Mouse (Mus musculus) midbrain, embryonic 16.5 days (tissue): ENCODE data around the gene Ctcf. TPM values are rescaled to one million over a fixed set of nuclear protein-coding genes. Genes with fewer than 3 reads are reported as not detected.

Experiments
- ATAC-seq: fragments of 200-750 bp; cut with Nextera tagmentation; 2 replicates; pipeline ENCODE4 v1.8.0; 2017; ENCODE audit warnings: moderate TSS enrichment
- H3K27ac ChIP-seq: fragments of 300-500 bp; sonication (generic); 2 replicates; pipeline ENCODE4 v1.5.1; 2014; ENCODE audit warnings: mild to moderate bottlenecking, low read length, mixed read lengths
- H3K27me3 ChIP-seq: fragments of 300-500 bp; sonication (generic); 2 replicates; pipeline ENCODE4 v1.6.1; 2014; ENCODE audit warnings: low read depth, low read length, mixed read lengths; ENCODE audit not compliant: control insufficient read depth, insufficient read depth
- H3K36me3 ChIP-seq: fragments of 300-500 bp; sonication (generic); 2 replicates; pipeline ENCODE4 v1.6.1; 2014; ENCODE audit warnings: mild to moderate bottlenecking, low read length, moderate library complexity, mixed read lengths; ENCODE audit not compliant: control insufficient read depth, insufficient read depth
- H3K4me1 ChIP-seq: fragments of 300-500 bp; sonication (generic); 2 replicates; pipeline ENCODE4 v1.6.1; 2014; ENCODE audit warnings: mild to moderate bottlenecking, low read length, mixed read lengths; ENCODE audit not compliant: control insufficient read depth, insufficient read depth
- H3K4me2 ChIP-seq: fragments of 300-500 bp; sonication (generic); 2 replicates; pipeline ENCODE4 v1.6.1; 2014; ENCODE audit warnings: mild to moderate bottlenecking, low read length, mixed read lengths
- H3K4me3 ChIP-seq: fragments of 300-500 bp; sonication (generic); 2 replicates; pipeline ENCODE4 v1.5.1; 2014; ENCODE audit warnings: low read depth, mild to moderate bottlenecking, low read length, moderate library complexity, mixed read lengths
- H3K9ac ChIP-seq: fragments of 300-500 bp; sonication (generic); 2 replicates; pipeline ENCODE4 v1.6.1; 2014; ENCODE audit warnings: low read depth, low read length, mixed read lengths
- H3K9me3 ChIP-seq: fragments of 300-500 bp; sonication (generic); replicated peaks from 2 replicates; pipeline ENCODE4 v1.6.1; 2014; ENCODE audit warnings: mild to moderate bottlenecking, low read length, mixed read lengths; ENCODE audit not compliant: control insufficient read depth, poor library complexity, severe bottlenecking
- WGBS: fragments of 180-500 bp; shearing (Covaris S2); extraction: QIAGEN DNeasy Blood & Tissue Kit; methylation state at CpG from one replicate; pipeline ENCODE4 v1.1.7; 2014; 5-methylcytosine and 5-hydroxymethylcytosine counted together
- polyA plus RNA-seq: library from polyadenylated mRNA; unstranded; fragments of >200 nt; fragmentation: Nextera tagmentation; extraction: Ambion mirVana; gene quantifications from 2 replicates; pipeline ENCODE4 v1.2.1, GENCODE M21; 2015

Gene Ctcf
- polyA plus RNA-seq, 1 experiment from 2014 or later, result 93.8 TPM

DNA sequence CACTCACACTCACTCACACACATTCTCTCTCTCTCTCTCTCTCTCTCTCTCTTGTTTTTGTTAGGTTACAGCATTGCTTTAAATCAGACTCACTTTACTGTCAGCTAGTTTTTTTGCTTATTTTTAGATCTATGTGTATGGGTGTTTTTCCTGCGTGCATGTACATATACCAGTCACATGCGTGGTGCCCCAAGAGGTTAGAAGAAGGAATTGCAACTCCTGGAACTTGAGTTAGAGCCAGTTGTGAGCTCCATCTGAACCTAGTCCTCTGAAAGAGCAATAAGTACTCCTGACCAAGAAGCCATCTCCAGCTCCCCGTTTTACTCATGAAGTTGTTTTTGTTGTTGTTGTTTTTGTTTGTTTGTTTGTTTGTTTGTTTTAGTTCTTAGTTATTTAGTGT is 24.8 kb downstream of the Ctcf start:
- ATAC-seq, result no peak
- no peak overlapping the region for H3K27ac ChIP-seq
- H3K4me1 ChIP-seq, result no peaks in the 10 kb centered on the region
- H3K9me3 ChIP-seq, result no peaks in the 10 kb centered on the region
- H3K27me3 ChIP-seq, result no peaks in the 10 kb centered on the region
- H3K9ac ChIP-seq, result no peak overlapping the region
- WGBS, result 85% methylated on average over 3 of the region's 3 CpGs
- no peak overlapping the region for H3K4me3 ChIP-seq
- H3K36me3 ChIP-seq, result 0 out of 2 replicates have a peak, but pooled peaks cover 10% of the 10 kb centered on the region
- no peak overlapping the region for H3K4me2 ChIP-seq

DNA sequence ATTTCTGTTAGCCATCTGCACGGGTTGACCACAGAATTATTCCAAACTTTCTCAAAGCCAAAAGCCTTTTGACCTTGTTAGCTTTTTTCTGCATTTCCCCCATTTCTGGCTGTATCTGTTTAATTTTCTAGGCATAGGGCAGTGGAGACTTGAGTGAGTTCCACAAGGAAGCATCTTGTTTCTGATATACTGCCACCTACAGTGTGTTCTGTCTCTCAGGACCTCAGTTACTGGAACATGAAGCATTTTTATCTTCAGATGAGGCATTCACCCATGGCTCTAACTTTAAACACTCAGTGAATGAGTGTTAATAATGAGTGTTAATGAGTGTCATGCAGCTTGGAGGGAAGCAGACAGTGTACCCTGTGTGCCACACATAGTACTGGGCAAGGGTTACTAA is 41.5 kb downstream of the Ctcf start:
- H3K9me3 ChIP-seq, result no peaks in the 10 kb centered on the region
- H3K4me1 ChIP-seq, result no peaks in the 10 kb centered on the region
- WGBS, result 89% methylated on average over 1 of the region's 1 CpGs
- no peak overlapping the region for H3K9ac ChIP-seq
- no peak overlapping the region for H3K27ac ChIP-seq
- no peak overlapping the region for H3K4me2 ChIP-seq
- no peak for ATAC-seq
- no peaks in the 10 kb centered on the region for H3K27me3 ChIP-seq
- peaks cover 52% of the 10 kb centered on the region for H3K36me3 ChIP-seq
- H3K4me3 ChIP-seq, result no peak overlapping the region

DNA sequence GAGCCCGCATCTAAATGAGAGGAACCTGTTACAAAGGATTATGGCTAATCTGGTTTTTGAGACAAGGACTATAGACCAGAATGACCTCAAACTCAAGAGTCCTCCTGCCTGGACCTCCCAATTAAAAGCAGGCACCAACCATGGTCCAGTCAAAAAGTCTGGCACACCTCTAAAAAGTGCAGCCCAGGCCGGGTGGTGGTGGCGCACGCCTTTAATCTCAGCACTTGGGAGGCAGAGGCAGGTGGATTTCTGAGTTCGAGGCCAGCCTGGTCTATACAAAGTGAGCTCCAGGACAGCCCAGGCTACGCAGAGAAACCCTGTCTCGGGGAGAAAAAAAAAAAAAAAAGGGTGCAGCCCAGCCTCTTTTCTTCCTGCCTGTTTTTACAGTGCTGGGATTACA is 49.0 kb downstream of the Ctcf start:
- ATAC-seq, result no peak
- Histone ChIP-seq H3K9ac (no peak overlapping the region), H3K27ac (no peak overlapping the region), H3K4me3 (no peak overlapping the region), H3K9me3 (no peaks in the 10 kb centered on the region), H3K4me2 (no peak overlapping the region), H3K4me1 (0 out of 2 replicates have a peak, but pooled peaks cover 2% of the 10 kb centered on the region), H3K27me3 (no peaks in the 10 kb centered on the region), H3K36me3 (peaks cover 29% of the 10 kb centered on the region)
- 75% methylated on average over 7 of the region's 7 CpGs for WGBS

DNA sequence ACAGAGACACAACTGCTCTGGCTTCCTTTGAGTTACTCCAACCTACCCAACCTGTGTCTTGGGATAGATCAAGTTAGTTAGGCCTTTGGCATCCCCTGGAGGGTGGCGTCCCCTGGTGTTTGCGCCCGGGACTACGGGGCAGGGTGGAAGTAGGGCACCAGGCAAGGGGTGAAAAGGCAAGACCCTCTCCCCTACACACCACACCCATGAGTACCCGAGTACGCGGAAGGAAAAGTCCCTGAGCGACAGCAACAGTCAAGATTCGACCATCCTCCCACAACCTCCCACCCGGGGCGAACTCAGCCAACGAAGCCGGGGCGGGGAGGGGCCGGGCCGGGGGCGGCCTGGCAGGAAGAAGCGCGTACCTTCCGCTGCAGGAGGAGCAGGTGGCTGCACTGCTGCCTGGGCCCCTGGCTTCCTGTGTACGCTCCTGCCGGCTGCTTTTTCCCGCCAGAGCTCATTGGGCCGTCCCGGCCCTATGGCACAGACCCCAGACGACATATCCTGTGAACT is 49.5 kb downstream of the Ctcf start, which contains the start of gene Carmil2:
Carmil2 (plus strand) TSS at position 479 of the 513 bp plus-strand sequence.
- no peaks in the 10 kb centered on the region for H3K9me3 ChIP-seq
- no peak within 1 kb of the TSS for H3K9ac ChIP-seq
- no peak within 1 kb of the TSS for H3K4me3 ChIP-seq
- 0 out of 2 replicates have a peak, but pooled peaks cover 2% of the 10 kb centered on the region for H3K4me1 ChIP-seq
- 0 out of 2 replicates have a peak within 1 kb of the TSS, but pooled peaks have one; percentile 4 for H3K4me2 ChIP-seq
- 15% methylated on average over 22 of the region's 26 CpGs for whole genome bisulfite sequencing
- no peak within 1 kb of the TSS for H3K27ac ChIP-seq
- no peak for ATAC-seq
- H3K36me3 ChIP-seq, result peaks cover 24% of the 10 kb centered on the region
- H3K27me3 ChIP-seq, result no peaks in the 10 kb centered on the region

DNA sequence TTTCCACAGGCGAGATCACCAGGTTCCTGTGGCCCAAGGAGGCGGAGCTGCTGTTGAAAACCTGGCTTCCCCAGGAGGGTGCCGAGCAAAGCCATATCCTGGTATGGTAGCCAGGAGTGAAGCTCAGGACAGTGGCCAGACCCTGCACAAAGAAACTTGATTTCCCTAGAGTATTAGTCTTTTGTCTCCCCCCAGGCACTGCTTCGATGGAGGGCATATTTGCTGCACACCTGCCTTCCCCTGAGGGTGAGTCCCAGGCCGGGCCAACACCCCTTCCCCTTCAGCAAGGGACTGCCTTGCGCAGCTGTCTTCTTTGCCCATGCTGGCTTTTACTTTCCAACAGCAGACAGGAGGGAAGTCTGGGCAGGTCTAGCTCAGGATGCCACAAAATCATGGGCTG is 50.2 kb downstream of the Ctcf start:
- Histone ChIP-seq H3K9ac (no peak overlapping the region), H3K4me1 (0 out of 2 replicates have a peak, but pooled peaks cover 2% of the 10 kb centered on the region), H3K4me2 (no peak overlapping the region), H3K27me3 (no peaks in the 10 kb centered on the region), H3K36me3 (peaks cover 17% of the 10 kb centered on the region), H3K4me3 (no peak overlapping the region), H3K9me3 (no peaks in the 10 kb centered on the region), H3K27ac (no peak overlapping the region)
- WGBS, result 67% methylated on average over 6 of the region's 6 CpGs
- ATAC-seq, result no peak

DNA sequence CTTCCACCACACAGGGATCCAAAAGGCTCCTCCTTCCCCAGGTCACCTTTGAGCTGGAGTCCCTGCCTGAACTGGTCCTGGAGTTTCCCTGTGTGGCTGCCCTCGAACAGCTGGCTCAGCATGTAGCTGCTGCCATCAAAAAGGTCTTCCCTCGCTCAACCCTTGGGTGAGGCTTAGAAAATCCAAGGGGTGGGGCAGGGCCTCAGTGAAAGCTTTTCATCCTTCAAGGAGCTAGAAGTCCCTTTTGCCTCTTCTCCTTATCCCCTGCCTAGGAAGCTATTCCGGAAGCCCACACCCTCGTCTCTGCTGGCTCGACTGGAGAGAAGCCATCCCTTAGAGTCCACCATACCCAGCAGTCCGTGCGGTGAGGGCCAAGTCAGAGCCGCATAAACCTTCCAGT is 51.1 kb downstream of the Ctcf start:
- Histone ChIP-seq H3K4me1 (0 out of 2 replicates have a peak, but pooled peaks cover 2% of the 10 kb centered on the region), H3K27ac (no peak overlapping the region), H3K9me3 (no peaks in the 10 kb centered on the region), H3K4me2 (no peak overlapping the region), H3K27me3 (no peaks in the 10 kb centered on the region), H3K9ac (no peak overlapping the region), H3K4me3 (no peak overlapping the region), H3K36me3 (peaks cover 9% of the 10 kb centered on the region)
- ATAC-seq, result no peak
- WGBS, result 58% methylated on average over 8 of the region's 8 CpGs

DNA sequence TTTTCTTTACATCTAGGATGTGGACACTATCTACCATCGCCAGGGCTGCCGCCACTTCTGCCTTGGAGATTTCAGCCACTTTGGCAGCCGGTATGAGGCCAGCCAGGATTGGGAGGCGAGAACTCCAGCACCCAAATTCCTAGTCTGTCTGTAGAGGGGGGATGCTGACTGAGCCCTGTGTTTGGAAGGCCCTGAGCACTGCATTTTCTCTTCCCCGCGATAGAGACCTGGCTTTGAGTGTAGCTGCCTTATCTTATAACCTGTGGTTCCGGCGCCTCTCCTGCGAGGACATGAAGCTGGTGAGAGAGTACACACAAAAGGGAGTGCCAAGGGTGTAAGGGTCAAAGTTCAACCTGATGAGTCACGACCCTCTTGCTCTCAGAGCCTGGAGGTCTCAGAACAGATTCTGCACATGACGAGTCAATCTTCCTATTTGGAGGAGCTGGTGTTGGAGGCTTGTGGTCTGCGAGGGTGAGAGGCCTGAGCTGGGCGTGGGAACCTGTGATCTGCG is 51.9 kb downstream of the Ctcf start:
- ATAC-seq, result no peak
- H3K4me3 ChIP-seq, result no peak overlapping the region
- H3K9me3 ChIP-seq, result no peaks in the 10 kb centered on the region
- 72% methylated on average over 14 of the region's 14 CpGs for WGBS
- no peak overlapping the region for H3K9ac ChIP-seq
- 0 out of 2 replicates have a peak, but pooled peaks cover 2% of the 10 kb centered on the region for H3K4me1 ChIP-seq
- H3K4me2 ChIP-seq, result no peak overlapping the region
- H3K27me3 ChIP-seq, result no peaks in the 10 kb centered on the region
- 0 out of 2 replicates have a peak, but pooled peaks cover 3% of the 10 kb centered on the region for H3K36me3 ChIP-seq
- H3K27ac ChIP-seq, result no peak overlapping the region

DNA sequence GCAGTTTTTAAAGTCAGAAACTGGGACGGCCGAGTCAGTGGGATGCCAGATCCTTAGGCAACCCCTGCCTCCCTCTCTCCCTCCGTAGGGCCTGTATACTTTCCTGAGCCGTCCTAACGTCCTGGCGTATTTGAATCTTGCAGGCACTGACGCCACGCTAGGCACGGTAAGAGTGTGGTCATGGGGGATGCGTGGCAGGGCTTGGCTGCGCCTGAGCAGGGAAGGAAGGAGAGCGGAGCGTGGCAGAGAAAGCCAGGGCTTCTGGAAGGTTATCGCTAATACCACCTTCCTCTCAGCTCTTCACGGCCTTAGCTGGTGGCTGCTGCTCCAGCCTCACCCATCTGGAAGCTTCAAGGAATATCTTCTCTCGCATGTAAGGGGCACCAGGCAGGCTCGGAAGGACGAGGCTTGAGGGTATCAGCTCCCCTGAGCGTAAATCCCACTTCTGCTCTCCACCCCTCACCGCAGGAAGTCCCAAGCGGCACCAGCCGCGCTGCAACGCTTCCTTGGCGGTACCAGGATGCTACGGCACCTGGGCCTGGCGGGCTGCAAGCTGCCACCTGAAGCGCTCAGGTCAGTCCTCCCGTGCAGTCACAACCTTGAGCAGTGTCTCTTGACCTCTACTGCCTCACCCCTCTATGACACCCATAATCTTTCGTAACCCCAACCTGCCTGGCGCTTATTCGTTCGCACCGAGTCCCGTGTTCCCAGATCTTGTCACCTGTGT is 53.1 kb downstream of the Ctcf start:
- Histone ChIP-seq H3K27me3 (no peaks in the 10 kb centered on the region), H3K27ac (no peak overlapping the region), H3K4me1 (0 out of 2 replicates have a peak, but pooled peaks cover 5% of the 10 kb centered on the region), H3K36me3 (no peaks in the 10 kb centered on the region), H3K4me2 (no peak overlapping the region), H3K9ac (no peak overlapping the region), H3K4me3 (no peak overlapping the region), H3K9me3 (no peaks in the 10 kb centered on the region)
- no peak for ATAC-seq
- WGBS, result 59% methylated on average over 35 of the region's 35 CpGs

DNA sequence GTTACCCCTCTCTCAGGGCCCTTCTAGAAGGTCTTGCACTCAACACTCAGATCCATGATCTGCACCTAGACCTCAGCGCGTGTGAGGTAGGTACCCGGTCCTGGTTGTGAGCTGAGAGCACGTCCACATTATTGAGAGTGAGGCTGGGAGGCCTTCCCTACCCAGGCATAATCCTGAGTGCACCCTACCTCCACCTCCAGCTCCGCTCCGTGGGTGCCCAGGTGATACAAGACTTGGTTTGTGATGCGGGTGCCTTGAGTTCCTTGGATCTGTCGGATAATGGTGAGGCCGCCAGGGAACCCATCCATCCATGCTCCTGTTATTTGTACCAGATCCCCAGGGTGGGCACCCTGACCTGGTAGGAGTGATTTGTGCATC is 53.6 kb downstream of the Ctcf start:
- Histone ChIP-seq H3K4me2 (no peak overlapping the region), H3K27ac (no peak overlapping the region), H3K4me1 (peaks cover 9% of the 10 kb centered on the region), H3K36me3 (no peaks in the 10 kb centered on the region), H3K9me3 (no peaks in the 10 kb centered on the region), H3K27me3 (no peaks in the 10 kb centered on the region), H3K4me3 (no peak overlapping the region), H3K9ac (no peak overlapping the region)
- WGBS, result 89% methylated on average over 9 of the region's 9 CpGs
- no peak for ATAC-seq
